Mouse (Mus musculus): ENCODE results near the gene Fadd.

The Fadd gene

DNA sequence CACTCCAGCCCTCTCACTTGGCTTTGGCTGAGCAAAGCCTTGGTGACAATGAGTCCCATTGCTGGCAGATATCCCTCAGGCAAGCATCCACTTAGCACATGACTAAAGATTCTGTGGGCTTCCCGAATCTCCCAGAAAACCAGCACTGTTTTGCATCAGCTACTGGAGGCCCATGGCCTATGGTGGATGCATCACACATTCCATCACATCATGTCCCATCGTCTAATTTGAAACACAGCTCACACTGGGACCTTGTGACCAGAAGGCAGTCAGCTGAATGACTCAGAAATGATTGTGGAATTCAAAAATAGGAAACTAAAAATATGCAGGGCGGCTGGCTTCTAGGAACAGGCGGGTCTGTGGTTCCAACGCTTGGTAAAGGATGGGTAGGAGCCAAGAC, 4.4 kb downstream of the Fadd start:
- DNase-seq (ENCODE audit: low spot score in 2 of 2), result no peak

DNA sequence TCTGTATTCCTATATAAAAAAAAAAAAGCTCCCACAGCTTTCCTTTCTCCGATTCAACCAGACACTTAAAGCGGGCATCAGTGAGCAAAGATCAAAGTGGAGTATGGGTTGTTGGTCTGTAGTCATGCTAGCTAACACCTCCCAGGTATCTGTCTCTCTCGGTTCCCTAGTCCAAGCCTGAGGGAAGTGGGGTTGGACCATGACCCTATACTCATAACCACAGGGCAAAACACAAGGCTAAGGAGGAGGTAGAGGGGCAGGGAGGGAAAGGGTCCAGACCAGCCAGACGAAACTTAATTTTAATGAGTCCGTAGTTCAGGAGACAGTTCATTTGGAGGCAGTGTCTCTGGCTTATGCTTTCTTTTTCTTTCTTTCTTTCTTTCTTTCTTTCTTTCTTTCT, 10.0 kb downstream of the Fadd start:
- no peak for DNase-seq (ENCODE audit: low spot score in 2 of 2)

DNA sequence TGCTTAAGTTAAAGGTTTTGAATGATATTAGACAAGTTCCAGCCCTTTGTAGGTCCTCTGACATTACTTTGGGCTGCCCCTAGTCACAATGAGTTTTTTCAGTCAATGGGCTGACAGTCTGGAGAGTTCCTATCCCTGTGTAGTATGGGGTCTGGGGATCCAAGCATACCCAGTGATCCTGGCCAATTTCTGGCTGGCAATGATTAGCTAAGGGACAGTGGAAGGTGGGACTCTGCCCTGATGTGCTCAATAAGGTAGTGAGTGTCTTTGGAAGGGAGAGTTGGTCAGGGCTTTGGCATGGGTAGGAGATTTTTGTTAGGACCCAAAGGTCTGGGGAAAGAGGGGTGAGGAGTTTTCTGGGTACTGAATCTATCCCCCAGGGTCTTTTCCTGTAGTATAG, 10.7 kb downstream of the Fadd start:
- DNase-seq (ENCODE audit: low spot score in 2 of 2), result no peak

DNA sequence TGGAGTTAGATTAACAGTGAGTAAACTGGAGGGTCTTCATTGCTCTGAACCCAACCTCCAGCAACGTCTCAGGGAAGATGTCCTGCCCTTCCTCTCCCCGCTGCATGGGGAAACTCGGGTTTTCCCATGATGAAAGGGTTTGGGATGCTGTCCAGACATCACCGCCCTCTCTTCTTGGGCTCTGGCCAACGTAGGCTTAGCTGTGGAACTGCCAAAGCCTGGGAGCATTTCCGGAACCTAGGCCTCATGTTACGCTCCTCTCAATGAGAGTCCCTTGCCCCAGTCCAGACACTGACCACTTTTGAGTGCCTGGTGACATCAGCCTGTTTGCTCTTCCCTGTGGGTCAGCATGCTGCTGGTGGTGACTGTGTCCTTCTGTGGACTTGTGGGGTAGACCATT, 12.8 kb downstream of the Fadd start:
- no peak for DNase-seq (ENCODE audit: low spot score in 2 of 2)

DNA sequence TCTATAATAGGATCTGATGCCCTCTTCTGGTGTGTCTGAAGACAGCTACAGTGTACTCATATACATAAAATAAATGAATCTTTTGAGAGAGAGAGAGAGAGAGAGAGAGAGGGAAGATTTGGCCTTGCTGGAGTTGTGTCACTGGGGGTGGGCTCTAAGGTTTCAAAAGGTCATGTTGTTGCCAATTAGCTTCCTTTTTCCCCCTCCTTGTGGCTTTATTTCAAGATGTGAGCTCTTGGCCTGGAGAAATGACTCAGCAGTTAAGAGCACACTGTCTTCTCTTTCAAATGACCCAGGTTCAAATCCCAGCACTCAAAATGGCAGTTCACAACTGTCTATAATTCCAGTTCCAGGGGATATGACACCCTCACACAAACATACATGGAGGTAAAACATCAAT, 14.2 kb downstream of the Fadd start:
- no peak for DNase-seq (ENCODE audit: low spot score in 2 of 2)

DNA sequence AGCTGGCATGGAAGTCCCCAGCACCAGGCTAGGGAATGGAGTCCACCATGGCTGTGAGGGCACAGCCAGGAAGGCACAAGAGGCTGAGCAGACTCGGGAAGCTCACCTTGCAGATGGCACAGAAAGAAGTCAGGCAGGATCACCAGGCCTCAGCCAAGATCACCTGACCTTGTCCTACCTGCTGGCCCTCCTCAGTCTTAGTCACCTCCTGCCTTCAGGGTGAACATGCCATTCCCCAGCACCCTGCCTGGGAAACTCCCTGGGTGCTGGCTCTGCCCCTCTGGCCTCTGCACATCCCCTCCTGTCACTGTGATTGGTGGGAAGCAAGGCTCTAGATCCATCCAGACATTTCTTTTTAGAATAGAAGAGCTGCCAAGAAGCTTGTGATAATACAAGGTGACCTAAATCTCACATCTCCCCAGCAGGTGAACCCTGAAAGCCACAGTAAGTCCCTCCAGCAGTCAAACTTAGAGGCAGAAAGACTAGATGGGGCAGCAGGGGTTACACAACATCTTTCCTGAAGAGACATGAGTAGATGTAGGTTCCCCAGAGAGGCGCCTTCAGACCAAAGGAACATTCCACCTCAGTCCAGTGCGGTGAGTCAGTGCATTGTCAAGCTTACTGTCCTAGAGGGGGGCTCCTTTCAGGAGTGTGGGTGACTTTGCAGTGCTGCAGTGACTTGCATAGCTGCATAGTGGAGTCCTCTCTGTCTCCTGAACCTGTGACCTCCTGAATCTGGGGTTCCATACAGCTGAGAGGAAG, 15.2 kb downstream of the Fadd start:
- DNase-seq (ENCODE audit: low spot score in 2 of 2), result no peak

DNA sequence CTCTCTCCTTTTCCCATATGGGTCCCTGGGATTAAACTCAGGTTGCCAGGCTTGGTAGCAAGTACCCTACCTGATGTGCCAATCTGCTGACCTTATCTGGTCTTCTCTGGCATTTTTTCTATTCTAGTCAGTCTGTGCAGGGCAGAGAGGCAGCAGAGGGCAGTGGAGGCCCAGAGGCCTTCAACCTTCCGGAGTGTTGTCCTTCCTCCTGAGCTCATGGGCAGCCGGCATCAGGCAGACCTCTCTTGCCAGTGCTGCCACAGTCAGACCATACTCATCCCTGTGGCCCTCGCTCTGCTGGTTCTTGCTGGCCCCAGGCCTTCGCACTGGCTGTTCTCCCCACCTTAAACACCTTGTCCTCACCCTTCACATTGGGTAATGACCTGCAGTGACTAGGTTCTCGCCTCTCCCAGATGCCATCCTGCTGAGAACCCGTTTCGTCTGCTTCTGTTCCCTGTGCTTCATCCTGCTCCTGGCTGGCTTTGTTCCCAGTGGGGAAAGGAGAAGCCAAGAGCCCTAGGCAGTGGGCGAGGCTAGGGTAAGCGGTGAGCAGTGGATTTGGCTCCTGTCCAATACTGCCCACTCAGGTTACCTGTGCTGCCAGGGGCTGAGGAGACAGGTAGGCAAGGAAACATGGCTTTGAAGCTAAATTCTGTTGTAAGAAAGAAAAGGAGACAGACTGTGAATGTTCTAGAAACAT, 18.7 kb downstream of the Fadd start:
- DNase-seq (ENCODE audit: low spot score in 2 of 2), result no peak

DNA sequence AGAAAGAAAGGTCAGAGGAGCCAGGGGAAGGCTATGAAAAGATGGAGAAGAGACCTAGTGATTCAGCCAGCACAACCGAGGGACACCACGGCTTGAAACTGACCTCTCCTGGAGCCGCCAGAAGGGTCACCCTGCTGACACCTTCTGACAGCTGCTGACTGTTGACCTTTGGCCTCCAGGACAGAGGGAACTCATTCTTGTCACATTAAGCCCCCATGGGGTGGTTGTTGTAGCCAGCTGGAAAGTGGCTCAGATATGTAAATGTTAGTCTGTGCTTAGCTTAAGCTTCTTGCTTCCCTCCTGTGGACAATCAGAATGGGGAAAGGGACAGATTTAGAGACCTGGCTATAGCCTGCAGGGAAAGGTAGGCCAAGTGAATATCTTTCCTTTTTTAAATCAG, 20.2 kb downstream of the Fadd start:
- DNase-seq (ENCODE audit: low spot score in 2 of 2), result no peak

DNA sequence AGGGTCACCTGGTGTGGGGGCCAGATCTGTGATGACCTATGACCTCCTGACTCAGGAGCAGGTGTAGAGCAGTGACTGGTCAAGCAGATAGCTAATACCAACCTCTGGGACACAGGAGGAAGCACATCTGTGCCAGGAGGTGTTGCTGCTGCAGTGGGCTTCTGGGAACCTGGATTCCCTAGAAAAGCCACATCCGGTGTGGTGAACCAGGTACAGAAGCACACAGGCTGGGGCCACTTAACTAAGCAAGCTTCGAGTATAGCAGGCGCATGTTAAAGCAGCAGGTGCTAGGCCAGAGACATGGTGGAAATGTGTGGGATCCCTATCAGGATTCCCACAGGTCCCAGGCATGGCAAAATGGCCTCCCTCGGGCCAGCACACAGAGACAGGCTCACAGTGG, 21.7 kb downstream of the Fadd start:
- no peak for DNase-seq (ENCODE audit: low spot score in 2 of 2)

DNA sequence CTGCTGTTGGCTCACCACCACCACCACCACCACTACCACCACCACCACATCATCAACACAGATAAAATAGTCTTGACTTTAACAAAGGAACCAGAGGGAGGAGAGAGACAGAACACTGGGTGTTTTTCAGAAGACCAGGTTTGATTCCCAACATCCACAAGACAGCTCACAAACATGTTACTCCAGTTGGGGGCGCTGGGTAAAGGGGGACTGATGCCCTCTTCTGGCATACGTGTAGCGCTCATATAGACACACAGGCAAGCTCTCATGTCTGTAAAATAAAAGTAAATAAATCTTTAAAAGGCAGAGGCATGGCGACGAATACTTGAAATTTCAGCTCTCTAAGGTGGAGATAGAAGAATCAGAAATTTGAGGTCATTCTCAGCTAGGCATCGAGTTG, 23.7 kb downstream of the Fadd start:
- DNase-seq (ENCODE audit: low spot score in 2 of 2), result no peak

DNA sequence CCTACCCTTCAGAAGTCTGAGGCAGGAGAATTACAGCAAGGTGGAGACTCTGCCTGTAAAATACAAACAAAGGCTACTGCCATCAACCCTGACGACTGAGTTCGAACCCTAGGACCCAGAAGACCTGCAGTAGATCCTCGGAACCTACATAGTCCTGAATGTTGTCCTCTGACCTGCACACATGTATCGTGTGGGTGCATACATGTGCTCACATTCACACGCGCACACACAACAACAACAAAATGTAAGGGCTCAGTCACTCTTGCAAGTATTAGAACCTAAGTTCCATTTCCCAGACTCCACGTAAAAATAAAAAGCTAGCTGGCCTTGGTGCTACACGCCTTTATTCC, 28.2 kb downstream of the Fadd start:
- no peak for DNase-seq (ENCODE audit: low spot score in 2 of 2)

DNA sequence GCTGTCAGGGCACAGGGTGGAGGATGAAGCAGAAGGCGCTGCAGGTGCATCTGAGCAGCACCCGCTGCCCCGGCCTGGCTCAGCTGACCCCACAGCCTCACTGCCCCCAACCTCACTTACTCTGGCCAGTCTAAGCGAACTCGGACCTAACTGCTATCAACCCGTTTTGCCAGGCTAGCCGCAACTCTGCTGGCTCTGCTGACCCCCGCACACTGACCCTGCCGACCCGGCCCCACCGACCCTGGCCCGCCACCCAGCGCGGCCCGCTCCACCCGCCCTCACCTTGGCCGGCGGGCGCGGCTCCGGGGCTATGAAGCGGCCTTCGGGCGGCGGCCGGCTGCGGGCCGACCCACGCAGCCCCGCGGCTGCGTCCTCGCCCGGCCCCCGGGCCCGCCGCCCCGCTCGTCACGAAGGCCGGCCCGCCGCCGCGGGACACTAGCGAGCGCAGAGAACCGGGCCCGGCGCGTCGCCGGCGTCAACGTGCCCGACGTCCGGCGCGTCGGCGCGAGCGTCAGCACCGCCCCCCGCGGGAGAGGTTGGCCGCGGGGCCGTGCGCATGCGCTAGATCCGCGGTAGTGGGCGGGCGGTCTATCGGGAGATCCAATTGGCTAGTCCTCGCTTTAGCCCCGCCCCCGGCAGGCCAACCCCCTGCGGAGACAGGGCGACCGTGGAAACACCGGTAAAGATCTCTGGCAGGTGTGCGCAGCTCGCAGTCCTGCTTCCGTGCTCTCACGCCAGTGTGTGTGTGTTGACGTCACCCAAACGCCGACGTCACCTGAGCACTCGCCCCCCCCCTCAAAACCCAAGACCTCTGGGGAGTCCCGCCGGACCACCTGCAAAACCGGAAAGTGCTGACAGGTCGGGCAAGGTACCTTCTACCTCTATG, 28.8 kb downstream of the Fadd start, which contains the start of gene Ppfia1:
Ppfia1 (minus strand) TSS at position 493 of the 886 bp plus-strand sequence.
- DNase-seq (ENCODE audit: low spot score in 2 of 2), result peak; percentile 97 to 98

DNA sequence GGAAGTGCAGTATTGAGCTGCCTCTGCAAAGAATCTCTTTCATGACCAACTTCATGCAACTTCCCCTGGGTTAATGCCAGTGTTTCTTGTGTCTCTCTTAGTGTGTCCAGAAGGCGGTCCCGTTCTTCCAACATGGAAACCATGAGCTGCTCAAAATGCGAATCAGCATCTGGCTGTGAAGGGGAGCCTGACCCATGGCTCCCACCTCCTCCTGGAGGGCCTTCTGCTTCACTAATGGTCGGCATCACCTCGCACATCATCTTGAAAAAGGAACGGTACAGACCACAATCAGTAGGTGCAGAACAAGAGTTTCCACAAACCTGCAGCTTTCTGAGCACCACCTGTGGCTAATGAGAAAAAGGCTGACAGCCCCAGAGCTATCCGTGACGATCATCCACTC, 30.0 kb downstream of the Fadd start:
- no peak for DNase-seq (ENCODE audit: low spot score in 2 of 2)

DNA sequence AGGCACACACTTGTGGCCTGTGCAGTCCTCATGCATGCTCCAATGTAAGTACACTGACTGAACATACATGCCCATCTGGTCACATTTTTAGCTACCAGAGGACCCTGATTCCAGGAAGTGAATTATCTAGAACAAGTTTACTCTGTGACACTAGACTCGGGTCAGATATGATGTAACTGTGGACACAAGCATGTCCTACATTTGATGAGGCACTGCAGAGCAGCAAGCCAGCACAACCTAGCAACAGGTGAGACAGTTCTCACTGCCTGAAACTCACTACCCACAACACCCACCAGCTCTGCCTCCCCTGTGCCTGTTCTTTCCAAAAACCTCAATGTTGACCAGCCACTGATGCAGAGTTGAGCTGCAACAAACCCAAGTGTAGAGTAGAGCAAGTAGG, 31.5 kb downstream of the Fadd start:
- no peak for DNase-seq (ENCODE audit: low spot score in 2 of 2)

DNA sequence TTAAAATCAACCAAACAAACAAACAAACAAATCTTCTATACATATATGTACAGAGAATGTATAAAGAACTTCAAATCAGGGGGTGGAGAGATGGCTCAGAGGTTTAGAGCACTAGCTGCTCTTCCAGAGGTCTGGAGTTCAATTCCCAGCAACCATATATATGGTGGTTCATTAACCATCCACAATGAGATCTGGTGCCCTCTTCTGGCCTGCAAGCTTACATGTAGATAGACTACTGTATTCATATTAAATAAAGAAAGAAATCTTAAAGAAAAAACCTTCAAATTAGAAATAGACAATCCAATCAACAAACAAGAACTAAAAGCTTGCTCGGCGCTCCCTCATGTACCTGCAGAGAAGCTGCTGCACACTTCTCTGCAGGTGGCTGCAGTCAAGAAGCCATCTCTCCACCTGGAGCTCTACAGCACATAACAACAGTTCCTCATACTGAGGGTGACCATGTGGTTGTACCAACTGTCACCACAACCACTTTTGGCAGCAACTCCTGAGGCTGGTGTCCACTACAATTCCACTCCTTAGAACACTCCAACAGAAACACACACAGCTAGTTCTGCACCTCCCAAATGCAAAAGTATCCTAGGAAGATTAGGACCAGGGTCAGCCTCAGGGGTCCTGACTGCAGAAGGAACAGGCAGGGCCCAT, 32.2 kb downstream of the Fadd start:
- DNase-seq (ENCODE audit: low spot score in 2 of 2), result no peak

DNA sequence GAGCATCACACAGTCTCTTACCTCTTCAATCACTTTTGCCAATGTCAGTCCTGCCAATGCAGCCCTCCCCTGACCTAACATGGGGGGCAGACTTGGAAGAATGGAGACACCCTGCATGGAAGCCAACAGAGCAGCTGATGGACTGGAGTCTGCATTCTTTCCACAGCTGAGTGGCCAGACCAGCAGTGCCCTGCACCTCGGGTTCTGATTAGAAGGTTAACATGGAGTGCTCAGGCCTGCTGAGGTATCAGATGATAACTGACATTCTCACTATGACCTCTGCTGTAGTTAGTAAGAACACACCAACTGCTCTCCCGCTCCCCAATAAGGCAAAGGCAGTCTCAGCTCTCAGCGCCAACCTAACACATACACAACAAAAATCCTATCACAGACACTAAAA, 37.0 kb downstream of the Fadd start:
- no peak for DNase-seq (ENCODE audit: low spot score in 2 of 2)

DNA sequence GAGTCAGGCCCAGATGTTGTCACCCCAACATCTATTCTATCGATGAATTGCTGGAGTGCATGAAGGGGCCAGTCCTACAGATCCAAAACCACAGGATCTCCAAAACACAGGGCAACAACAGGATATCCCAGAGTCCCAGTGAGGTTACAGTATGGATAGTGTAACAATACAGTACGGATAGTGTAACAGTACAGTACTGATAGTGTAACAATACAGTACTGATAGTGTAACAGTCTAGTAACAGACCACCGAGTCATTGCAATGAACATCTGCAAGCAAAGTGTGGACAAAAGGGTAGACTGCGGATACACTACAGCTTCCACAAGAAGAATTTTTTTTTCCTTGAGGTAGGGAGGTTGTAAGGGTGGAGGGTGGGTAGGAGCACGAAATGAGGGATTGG, 40.9 kb downstream of the Fadd start:
- no peak for DNase-seq (ENCODE audit: low spot score in 2 of 2)

DNA sequence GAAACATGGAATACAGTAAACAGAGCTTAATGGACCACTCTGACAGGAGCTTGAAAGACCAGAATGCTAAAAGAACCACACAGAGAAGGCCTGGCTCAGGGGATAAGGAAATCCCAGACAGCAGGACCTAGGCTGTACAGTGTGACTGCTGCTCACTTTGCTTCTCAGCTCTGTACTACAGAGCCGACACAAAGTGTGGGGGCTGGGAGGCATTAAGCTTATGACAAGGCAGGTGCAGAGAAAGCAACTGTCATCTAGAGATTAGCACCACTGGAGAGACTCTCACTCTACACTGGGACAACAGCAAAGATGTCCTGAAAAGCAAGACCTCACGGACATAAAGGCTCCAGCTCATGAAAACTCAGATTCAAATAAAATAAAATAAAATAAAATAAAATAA, 43.1 kb downstream of the Fadd start:
- DNase-seq (ENCODE audit: low spot score in 2 of 2), result no peak

DNA sequence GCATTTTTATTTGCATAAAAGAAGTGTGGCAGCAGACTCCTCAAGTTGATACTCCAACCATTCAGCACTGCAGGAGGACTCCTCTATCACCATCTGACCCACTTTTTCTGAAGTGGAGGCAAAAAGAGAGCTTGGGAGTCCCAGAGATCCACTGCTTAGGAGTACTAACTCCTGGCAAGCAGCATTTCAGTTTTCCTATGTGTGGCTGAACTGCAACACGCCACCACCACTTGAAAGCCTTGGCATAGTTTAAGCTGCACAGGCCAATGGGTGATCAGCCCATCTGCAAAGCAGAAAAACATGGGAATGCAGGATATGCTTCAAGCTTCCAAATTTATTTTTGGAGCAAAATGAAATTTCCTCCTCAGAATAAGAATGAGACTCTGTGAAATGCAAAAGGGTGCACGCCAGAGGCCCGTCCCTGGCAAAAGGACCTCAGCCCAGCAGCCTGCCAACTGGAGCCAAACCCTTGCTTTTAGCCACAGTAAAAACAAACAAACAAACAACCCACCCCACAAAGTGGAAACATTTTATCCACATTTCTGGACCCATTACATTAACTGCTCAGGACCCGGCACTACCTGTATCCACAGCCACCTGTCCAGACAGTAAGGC, 44.1 kb downstream of the Fadd start:
- no peak for DNase-seq (ENCODE audit: low spot score in 2 of 2)

DNA sequence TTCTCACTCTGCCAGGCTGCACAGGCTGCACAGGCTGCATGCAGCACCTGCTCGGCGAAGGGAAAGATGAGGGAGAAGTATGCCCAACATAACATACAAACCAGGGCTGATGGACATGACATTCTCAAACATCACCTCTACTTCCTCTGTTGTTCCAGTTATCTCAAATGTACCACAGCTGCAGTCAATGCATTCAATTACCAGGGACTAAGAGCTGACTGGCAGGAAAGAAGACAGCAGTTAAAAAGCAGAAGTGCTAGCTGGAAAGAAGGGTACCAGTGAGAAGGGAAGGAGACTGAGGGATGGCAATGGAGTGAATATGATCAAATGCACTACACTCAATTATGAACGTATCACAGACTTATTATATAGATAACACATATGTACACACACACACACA, 45.9 kb downstream of the Fadd start:
- DNase-seq (ENCODE audit: low spot score in 2 of 2), result no peak

DNA sequence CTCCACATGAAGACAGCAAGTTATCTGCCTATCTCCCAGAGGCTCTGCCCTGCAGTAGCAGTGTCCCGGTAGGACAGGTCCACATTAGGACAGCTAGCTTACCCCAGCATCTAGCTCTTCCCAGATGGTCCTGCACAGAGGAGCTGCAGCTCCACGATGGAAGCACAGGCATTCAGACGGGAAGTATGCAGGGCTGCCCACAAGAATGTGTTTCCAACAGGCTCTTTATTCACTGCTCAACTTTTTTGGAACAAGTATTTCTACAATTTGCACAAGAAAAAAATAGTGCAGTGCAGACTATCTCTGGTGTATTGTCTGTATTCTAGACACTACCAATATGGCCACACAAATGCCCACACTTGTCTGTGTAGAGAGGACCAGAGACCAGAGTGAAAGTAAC, 47.5 kb downstream of the Fadd start:
- DNase-seq (ENCODE audit: low spot score in 2 of 2), result no peak
